Mouse (Mus musculus): Measurements from ENCODE around the gene Fam163a.

Gene Fam163a

GRCm38 (mm10) chr1:156027849-156028248 lies 177.0 kb downstream of the Fam163a start:
- no peak for DNase-seq (ENCODE audit: low read depth)
